Mouse (Mus musculus) brain, embryonic 14.5 days (tissue): Measurements from ENCODE around the gene Fads3.

Experiments used
- CTCF ChIP-seq: fragments of 200-500 bp; IDR thresholded peaks from 2 replicates; pipeline ENCODE4 v1.5.1; 2012; ENCODE audit warnings: inconsistent platforms, mild to moderate bottlenecking, moderate library complexity, borderline replicate concordance; ENCODE audit not compliant: insufficient read depth, insufficient read length; ENCODE audit errors: extremely low read depth
- POLR2A ChIP-seq: fragments of 200-500 bp; IDR thresholded peaks from 2 replicates; pipeline ENCODE4 v1.6.1; 2012; ENCODE audit warnings: mild to moderate bottlenecking, inconsistent platforms, borderline replicate concordance; ENCODE audit not compliant: poor library complexity, insufficient read depth, insufficient read length, severe bottlenecking; ENCODE audit errors: extremely low read depth

DNA sequence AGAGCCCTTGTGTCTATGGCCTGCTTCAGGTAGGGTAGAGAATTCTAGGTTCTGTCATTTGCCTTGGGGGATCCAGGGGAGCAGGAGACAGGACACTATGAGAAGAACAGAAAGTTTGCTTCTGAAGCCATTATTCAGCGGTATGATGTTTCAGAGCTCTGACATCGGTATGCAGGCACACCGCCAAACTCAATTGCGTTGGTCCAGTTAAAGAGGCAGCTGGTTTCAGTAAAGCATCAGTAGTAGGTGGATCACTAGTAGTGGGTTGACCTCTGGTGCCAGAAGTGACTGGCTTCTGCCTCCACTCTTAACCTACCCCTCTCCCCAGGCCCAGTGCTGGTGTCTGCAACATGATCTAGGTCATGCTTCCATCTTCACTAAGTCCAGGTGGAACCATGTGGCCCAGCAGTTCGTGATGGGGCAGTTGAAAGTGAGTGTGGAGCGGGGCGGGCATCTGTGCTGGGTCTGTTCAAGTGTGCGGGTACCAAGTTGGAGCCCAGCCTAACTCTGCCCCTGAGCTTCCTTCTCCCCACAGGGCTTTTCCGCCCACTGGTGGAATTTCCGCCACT is 12.4 kb downstream of the Fads3 start:
- TF ChIP-seq CTCF: no peak
- TF ChIP-seq POLR2A: no peak
